8 mouse cellular contexts compared by ENCODE assay signal in genomic region chr14:21847381-21848165, GRCm38 (mm10). TPM values are rescaled to one million over a fixed set of nuclear protein-coding genes. Genes with fewer than 3 reads are reported as not detected.
A peak's percentile ranks its signal among the peaks of the same experiment; 100 is the strongest.
DNase-seq lines count a peak whose midpoint lies in the region; ATAC-seq and TF ChIP-seq lines count a peak whose summit lies in the region.

No protein-coding gene starts in this region.

- peak overlapping the region; percentile 62 for H3K4me3 ChIP-seq in forebrain, embryonic 13.5 days
- H3K4me3 ChIP-seq in intestine, postnatal 0 days (ENCODE audit: low read depth, low read length) = peak overlapping the region; percentile 63
- H3K4me3 ChIP-seq in liver, postnatal 0 days (ENCODE audit: low read depth, low read length) = peak overlapping the region; percentile 71
- H3K4me3 ChIP-seq in neural tube, embryonic 15.5 days (replicated peaks) = peak overlapping the region; percentile 76

- H3K36me3 ChIP-seq in forebrain, embryonic 13.5 days (ENCODE audit: poor library complexity, severe bottlenecking) = peaks cover 42% of the 10 kb centered on the region
- H3K36me3 ChIP-seq in intestine, postnatal 0 days (ENCODE audit: control insufficient read depth, insufficient read depth) = peaks cover 46% of the 10 kb centered on the region
- H3K36me3 ChIP-seq in liver, postnatal 0 days (replicated peaks; ENCODE audit: insufficient read depth, low read length) = peaks cover 35% of the 10 kb centered on the region
- H3K36me3 ChIP-seq in neural tube, embryonic 15.5 days = peaks cover 39% of the 10 kb centered on the region

- no peak for TF ChIP-seq EP300 in liver, postnatal 0 days (IDR thresholded peaks at IDR 0.05; ENCODE audit: low read depth)

- under 1% methylated on average over 50 of the region's 50 CpGs for WGBS in forebrain, embryonic 13.5 days
- WGBS in intestine, postnatal 0 days = under 1% methylated on average over 50 of the region's 50 CpGs
- WGBS in liver, postnatal 0 days (ENCODE audit: insufficient replicate concordance) = 2% methylated on average over 50 of the region's 50 CpGs
- WGBS in neural tube, embryonic 15.5 days = under 1% methylated on average over 50 of the region's 50 CpGs

- ATAC-seq in forebrain, embryonic 13.5 days = peak; percentile 70
- peak; percentile 28 for ATAC-seq in intestine, postnatal 0 days
- ATAC-seq in liver, postnatal 0 days = 0 out of 2 replicates have a peak, but pooled peaks have one; percentile 2
- ATAC-seq in neural tube, embryonic 15.5 days (ENCODE audit: low FRiP score) = peak; percentile 46

- peak overlapping the region; percentile 69 for H3K27ac ChIP-seq in forebrain, embryonic 13.5 days
- peak overlapping the region; percentile 74 for H3K27ac ChIP-seq in intestine, postnatal 0 days (ENCODE audit: low read depth, low read length)
- peak overlapping the region; percentile 61 for H3K27ac ChIP-seq in liver, postnatal 0 days (ENCODE audit: low read depth)
- H3K27ac ChIP-seq in neural tube, embryonic 15.5 days (replicated peaks) = peak overlapping the region; percentile 66

- no peak for TF ChIP-seq CTCF in brain, embryonic 14.5 days (IDR thresholded peaks at IDR 0.05; ENCODE audit: borderline replicate concordance, extremely low read depth, insufficient read depth, insufficient read length)
- TF ChIP-seq CTCF in intestine, postnatal 0 days (IDR thresholded peaks at IDR 0.05; ENCODE audit: low read depth) = no peak
- TF ChIP-seq CTCF in liver, postnatal 0 days (IDR thresholded peaks at IDR 0.05; ENCODE audit: low read depth) = no peak

- H3K4me2 ChIP-seq in forebrain, embryonic 13.5 days = peak overlapping the region; percentile 100
- H3K4me2 ChIP-seq in intestine, postnatal 0 days (replicated peaks; ENCODE audit: low read depth) = peak overlapping the region; percentile 91
- H3K4me2 ChIP-seq in liver, postnatal 0 days (ENCODE audit: low read depth, low read length) = peak overlapping the region; percentile 98
- H3K4me2 ChIP-seq in neural tube, embryonic 15.5 days = peak overlapping the region; percentile 98

- H3K9me3 ChIP-seq in forebrain, embryonic 13.5 days (replicated peaks) = no peaks in the 10 kb centered on the region
- H3K9me3 ChIP-seq in intestine, postnatal 0 days (ENCODE audit: control insufficient read depth) = no peaks in the 10 kb centered on the region
- no peaks in the 10 kb centered on the region for H3K9me3 ChIP-seq in liver, postnatal 0 days (ENCODE audit: low read length)
- H3K9me3 ChIP-seq in neural tube, embryonic 15.5 days (replicated peaks) = no peaks in the 10 kb centered on the region

- H3K4me1 ChIP-seq in forebrain, embryonic 13.5 days = peaks cover 18% of the 10 kb centered on the region
- no peaks in the 10 kb centered on the region; the same call in 1 of the 2 replicates for H3K4me1 ChIP-seq in intestine, postnatal 0 days (replicated peaks; ENCODE audit: control insufficient read depth, insufficient read depth, low read length)
- peaks cover 51% of the 10 kb centered on the region for H3K4me1 ChIP-seq in liver, postnatal 0 days (ENCODE audit: insufficient read depth)
- H3K4me1 ChIP-seq in neural tube, embryonic 15.5 days = peaks cover 36% of the 10 kb centered on the region

- peak; percentile 49 to 55 for DNase-seq in left cerebral cortex, postnatal 14 days (ENCODE audit: low spot score in 2 of 2)
- no peak for DNase-seq in left cerebral cortex, adult 9 months (ENCODE audit: low spot score in 2 of 2)
- peak; percentile 91 for DNase-seq in brain, embryonic 14.5 days (ENCODE audit: low read depth)
- peak; percentile 61 for DNase-seq in liver, postnatal 0 days
- DNase-seq in yolk sac, embryonic 10.5 days (ENCODE audit: low spot score) = peak; percentile 87

- intact Hi-C loops in left cerebral cortex, postnatal 14 days (cut with DNase I) = loop anchor here (5.0 kb wide), 2 partner anchors 35 to 95 kb away; partner anchors contain the start of genes Dusp13 and Samd8

- peak overlapping the region; percentile 79 for H3K9ac ChIP-seq in forebrain, embryonic 13.5 days
- peak overlapping the region; percentile 52 for H3K9ac ChIP-seq in intestine, postnatal 0 days (ENCODE audit: low read depth, low read length)
- H3K9ac ChIP-seq in liver, postnatal 0 days (replicated peaks) = peak overlapping the region; percentile 70
- H3K9ac ChIP-seq in neural tube, embryonic 15.5 days (replicated peaks) = peak overlapping the region; percentile 78

- no peak for TF ChIP-seq POLR2A in brain, embryonic 14.5 days (IDR thresholded peaks at IDR 0.05; ENCODE audit: borderline replicate concordance, extremely low read depth, insufficient read depth, insufficient read length, poor library complexity, severe bottlenecking)

- no peaks in the 10 kb centered on the region for H3K27me3 ChIP-seq in forebrain, embryonic 13.5 days
- no peaks in the 10 kb centered on the region for H3K27me3 ChIP-seq in intestine, postnatal 0 days (replicated peaks; ENCODE audit: control insufficient read depth, insufficient read depth, low read length)
- H3K27me3 ChIP-seq in liver, postnatal 0 days (ENCODE audit: insufficient read depth, low read length) = no peaks in the 10 kb centered on the region
- no peaks in the 10 kb centered on the region for H3K27me3 ChIP-seq in neural tube, embryonic 15.5 days (replicated peaks)

RNA-seq across cellular contexts. Expression of gene Comtd1, which starts 1.2 kb away (rescaled TPM):
- 10 to 100 TPM; 27.9 to 30.2 TPM for total RNA-seq in left cerebral cortex, postnatal 14 days (2021)
- polyA plus RNA-seq in brain, embryonic 14.5 days (2012; rRNA removed) = 24.4 and 26.9 TPM in 2 replicates
- 17.5 and 19.9 TPM in 2 replicates for polyA plus RNA-seq in forebrain, embryonic 13.5 days (2015; fragmentation: Nextera tagmentation; extraction: Ambion mirVana)
- polyA plus RNA-seq in intestine, postnatal 0 days (2015; fragmentation: Nextera tagmentation; extraction: Ambion mirVana) = 67.3 and 70.5 TPM in 2 replicates
- 14.2 TPM in 2 replicates for polyA plus RNA-seq in liver, postnatal 0 days (2015; fragmentation: Nextera tagmentation; extraction: Ambion mirVana)
- polyA plus RNA-seq in neural tube, embryonic 15.5 days (2015; fragmentation: Nextera tagmentation; extraction: Ambion mirVana) = 52.8 and 59.0 TPM in 2 replicates

RNA-seq across cellular contexts. Expression of gene Vdac2, which starts 22.5 kb away (rescaled TPM):
- 100 to 1,000 TPM; 208 to 230 TPM for total RNA-seq in left cerebral cortex, postnatal 14 days (2021)
- polyA plus RNA-seq in brain, embryonic 14.5 days (2012; rRNA removed) = 140 and 150 TPM in 2 replicates
- polyA plus RNA-seq in forebrain, embryonic 13.5 days (2015; fragmentation: Nextera tagmentation; extraction: Ambion mirVana) = 261 and 270 TPM in 2 replicates
- polyA plus RNA-seq in intestine, postnatal 0 days (2015; fragmentation: Nextera tagmentation; extraction: Ambion mirVana) = 354 and 371 TPM in 2 replicates
- 128 and 129 TPM in 2 replicates for polyA plus RNA-seq in liver, postnatal 0 days (2015; fragmentation: Nextera tagmentation; extraction: Ambion mirVana)
- 299 and 307 TPM in 2 replicates for polyA plus RNA-seq in neural tube, embryonic 15.5 days (2015; fragmentation: Nextera tagmentation; extraction: Ambion mirVana)

Comparison
In these comparisons a context has a peak if more than half of its experiments do, and no peak if none do; other contexts are left out.
1. DNase-seq: peak in left cerebral cortex, postnatal 14 days (2 of 2), brain, embryonic 14.5 days (single experiment), liver, postnatal 0 days (single experiment) and yolk sac, embryonic 10.5 days (single experiment); none in left cerebral cortex, adult 9 months (0 of 2).
2. ATAC-seq: peak in every context shown above with its lines; median percentile 70 in forebrain, embryonic 13.5 days; 46 in neural tube, embryonic 15.5 days; 28 in intestine, postnatal 0 days; 2 in liver, postnatal 0 days.
3. Peak in every context shown above with its lines, with median percentiles within 50 percentile points of each other: H3K27ac ChIP-seq, H3K4me2 ChIP-seq, H3K4me3 ChIP-seq and H3K9ac ChIP-seq.